Mouse (Mus musculus) bone marrow, adult 2 months (tissue): ENCODE measurements around the gene Mgarp. TPM values are rescaled to one million over a fixed set of nuclear protein-coding genes. Genes with fewer than 3 reads are reported as not detected.
A peak's percentile ranks its signal among the peaks of the same experiment; 100 is the strongest.
"Not testable (repeated sequence)": the region's sequence is repeated elsewhere in the genome, so short reads cannot be mapped to it uniquely, and the experiment has no call there.

ENCODE experiments used
- H3K27ac ChIP-seq: fragments of 200-500 bp; 2 replicates; pipeline ENCODE4 v1.5.1; 2012; ENCODE audit warnings: low read depth, mild to moderate bottlenecking, control low read depth, inconsistent platforms, low read length; ENCODE audit not compliant: control insufficient read depth, poor library complexity, insufficient read depth
- H3K4me1 ChIP-seq: fragments of 200-500 bp; 2 replicates; pipeline ENCODE4 v1.6.1; 2011; ENCODE audit warnings: low read length; ENCODE audit not compliant: control insufficient read depth, insufficient read depth
- H3K4me3 ChIP-seq: fragments of 200-500 bp; replicated peaks from 2 replicates; pipeline ENCODE3; 2011; ENCODE audit warnings: mild to moderate bottlenecking, low read depth, low read length, control low read depth; ENCODE audit not compliant: control insufficient read depth
- CTCF ChIP-seq: fragments of 200-500 bp; IDR thresholded peaks from 2 replicates; pipeline ENCODE4 v1.5.1; 2011; ENCODE audit warnings: low read length, control low read depth; ENCODE audit not compliant: control insufficient read depth, insufficient read depth
- POLR2A ChIP-seq: fragments of 200-500 bp; IDR thresholded peaks from 2 replicates; pipeline ENCODE4 v1.6.1; 2011; ENCODE audit warnings: low read depth, mild to moderate bottlenecking, control low read depth, low read length, borderline replicate concordance; ENCODE audit not compliant: control insufficient read depth
- WGBS: fragments of 180-500 bp; shearing (Covaris S2); methylation state at CpG from one replicate; pipeline ENCODE4 v1.1.7; 2018; 5-methylcytosine and 5-hydroxymethylcytosine counted together
- polyA plus RNA-seq: library from polyadenylated mRNA; stranded (reverse); fragments of >200 nt; gene quantifications from 2 replicates; pipeline ENCODE4 v1.2.4, GENCODE M21; 2011; ENCODE audit warnings: low replicate concordance; ENCODE audit not compliant: missing spikeins, insufficient read depth, insufficient read length

Mgarp gene
- polyA plus RNA-seq, 1 experiment = not detected

DNA sequence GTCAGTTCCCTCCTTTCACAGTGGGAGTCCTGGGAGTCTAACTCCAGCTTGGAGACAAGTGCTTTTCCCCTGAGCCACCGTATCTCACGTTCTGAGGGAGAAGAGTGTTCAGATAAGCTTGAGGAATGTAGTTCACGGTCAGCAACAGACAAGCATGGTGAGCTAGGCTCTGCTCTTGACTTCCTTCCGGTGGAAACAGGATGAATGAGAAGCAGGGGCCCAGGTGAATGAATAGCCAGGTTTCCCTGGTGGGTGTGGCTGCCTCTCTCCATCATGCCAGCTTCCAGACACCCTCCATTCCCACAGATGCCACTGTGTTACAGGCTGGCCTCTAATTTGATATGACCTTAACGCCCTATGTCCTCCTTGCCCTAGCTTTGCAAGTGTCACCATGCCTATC is 39.5 kb downstream of the Mgarp start:
- H3K4me1 ChIP-seq = no peaks in the 10 kb centered on the region; the same call in 1 of the 2 replicates
- WGBS = 48% methylated on average over 5 of the region's 5 CpGs
- TF ChIP-seq POLR2A (no peak), CTCF (no peak)
- H3K27ac ChIP-seq = no peak overlapping the region
- H3K4me3 ChIP-seq = no peak overlapping the region

DNA sequence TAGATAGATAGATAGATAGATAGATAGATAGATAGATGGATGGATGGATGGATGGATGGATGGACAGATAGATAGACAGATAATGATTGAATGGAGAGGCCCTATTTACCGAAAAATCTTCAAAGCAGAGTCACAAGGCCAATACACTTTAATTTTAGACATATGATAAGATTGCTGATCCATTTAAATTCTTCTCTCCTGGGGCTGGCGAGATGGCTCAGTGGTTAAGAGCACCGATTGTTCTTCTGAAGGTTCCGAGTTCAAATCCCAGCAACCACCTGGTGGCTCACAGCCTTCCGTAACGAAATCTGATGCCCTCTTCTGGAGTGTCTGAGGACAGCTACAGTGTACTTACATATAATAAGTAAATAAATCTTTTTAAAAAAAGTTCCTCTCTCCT is 41.6 kb downstream of the Mgarp start:
- H3K4me3 ChIP-seq, H3K4me1 ChIP-seq, H3K27ac ChIP-seq: not testable (repeated sequence)
- WGBS = 82% methylated on average over 6 of the region's 6 CpGs

DNA sequence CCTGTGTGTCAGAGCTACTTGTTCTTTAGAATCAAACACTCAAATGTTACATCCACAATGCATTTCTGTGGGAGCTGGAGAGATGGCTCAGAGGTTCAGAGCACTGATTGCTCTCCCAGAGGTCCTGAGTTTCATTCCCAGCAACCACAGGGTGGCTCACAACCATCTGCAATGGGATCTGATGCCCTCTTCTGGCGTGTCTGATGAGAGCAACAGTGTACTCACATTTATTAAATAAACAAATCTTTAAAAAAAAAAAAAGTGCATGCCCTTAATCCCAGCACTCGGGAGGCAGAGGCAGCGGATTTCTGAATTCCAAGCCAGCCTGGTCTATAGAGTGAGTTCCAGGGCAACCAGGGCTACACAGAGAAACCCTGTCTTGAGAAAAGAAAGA is 42.5 kb downstream of the Mgarp start:
- 77% methylated on average over 3 of the region's 3 CpGs for WGBS
- Histone ChIP-seq H3K4me3 (no peak overlapping the region), H3K4me1 (no peaks in the 10 kb centered on the region; the same call in 1 of the 2 replicates), H3K27ac (no peak overlapping the region)
- no peak for TF ChIP-seq CTCF
- no peak for TF ChIP-seq POLR2A

- no peak overlapping the region for H3K27ac ChIP-seq
- TF ChIP-seq CTCF = peak; percentile 84
- no peak for TF ChIP-seq POLR2A
- WGBS = 67% methylated on average over 4 of the region's 4 CpGs
Observed at GRCm38 (mm10) chr3:51353325-51354033, 43.1 kb downstream of the Mgarp start.

GRCm38 (mm10) chr3:51350806-51351205 is 45.7 kb downstream of the Mgarp start:
- Histone ChIP-seq H3K4me1 (no peaks in the 10 kb centered on the region), H3K27ac (no peak overlapping the region), H3K4me3 (no peak overlapping the region)
- TF ChIP-seq CTCF (no peak), POLR2A (no peak)
- WGBS = 87% methylated on average over 3 of the region's 3 CpGs

More at GRCm38 (mm10) chr3:51353325-51354033, 43.1 kb downstream of the Mgarp start:
- no peaks in the 10 kb centered on the region; the same call in 1 of the 2 replicates for H3K4me1 ChIP-seq
- H3K4me3 ChIP-seq = no peak overlapping the region

DNA sequence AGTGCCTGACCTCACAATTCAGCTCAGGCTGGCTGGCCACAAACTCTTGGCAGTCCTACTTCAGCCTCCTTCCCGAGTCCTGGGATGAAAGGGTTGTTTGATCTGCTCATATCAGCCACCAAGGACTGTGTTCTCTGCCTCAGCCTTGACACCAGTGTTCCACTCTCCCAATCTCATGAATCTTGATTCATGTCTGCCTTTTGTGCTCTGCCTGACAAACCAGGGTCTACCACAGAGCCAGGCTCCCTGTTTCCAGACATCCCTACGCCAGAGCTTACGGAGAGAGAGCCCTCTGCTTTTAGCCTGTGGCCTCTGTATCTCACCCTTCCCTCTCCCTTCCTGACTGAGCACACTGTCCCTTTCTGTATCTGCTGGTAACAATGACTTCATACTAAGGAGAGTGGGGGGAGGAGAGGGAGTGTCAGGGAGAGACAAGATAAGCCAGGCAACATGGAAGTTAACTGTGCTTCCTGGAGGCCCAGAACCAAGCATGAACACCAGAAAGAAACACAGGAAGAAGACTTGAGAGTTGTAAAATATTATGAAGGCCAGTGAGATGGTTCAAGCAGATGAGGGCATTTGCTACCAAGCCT is 47.8 kb downstream of the Mgarp start:
- TF ChIP-seq CTCF (no peak), POLR2A (no peak)

GRCm38 (mm10) chr3:51345017-51345416 is 51.5 kb downstream of the Mgarp start:
- WGBS = 83% methylated on average over 2 of the region's 2 CpGs
- not testable (repeated sequence) for H3K27ac ChIP-seq, H3K4me1 ChIP-seq, H3K4me3 ChIP-seq

More for the DNA sequence above, 47.8 kb downstream of the Mgarp start:
- WGBS = 65% methylated on average over 3 of the region's 3 CpGs
- Histone ChIP-seq H3K27ac (no peak overlapping the region), H3K4me3 (no peak overlapping the region), H3K4me1 (no peaks in the 10 kb centered on the region)

DNA sequence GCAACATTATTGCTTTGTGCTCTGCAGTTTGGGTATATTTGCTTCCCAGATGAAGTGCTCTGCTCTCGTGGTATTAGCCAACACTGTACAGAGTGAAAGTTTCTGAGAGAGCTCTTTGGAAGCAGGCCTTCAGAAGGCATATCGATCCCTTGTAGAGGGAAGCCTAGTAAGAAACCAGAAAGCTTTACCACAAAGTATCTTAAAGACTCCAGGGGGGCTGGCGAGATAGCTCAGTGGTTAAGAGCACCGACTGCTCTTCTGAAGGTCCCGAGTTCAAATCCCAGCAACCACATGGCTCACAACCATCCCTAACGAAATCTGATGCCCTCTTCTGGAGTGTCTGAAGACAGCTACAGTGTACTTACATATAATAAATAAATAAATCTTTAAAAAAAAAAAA is 52.4 kb downstream of the Mgarp start:
- H3K4me3 ChIP-seq, H3K4me1 ChIP-seq, H3K27ac ChIP-seq: not testable (repeated sequence)
- 85% methylated on average over 6 of the region's 6 CpGs for WGBS

GRCm38 (mm10) chr3:51343260-51343659 is 53.3 kb downstream of the Mgarp start:
- Histone ChIP-seq H3K4me3 (no peak overlapping the region), H3K27ac (no peak overlapping the region), H3K4me1 (peaks cover 1% of the 10 kb centered on the region; the same call in 1 of the 2 replicates)
- TF ChIP-seq CTCF (no peak), POLR2A (no peak)
- 83% methylated on average over 4 of the region's 4 CpGs for WGBS
